ENCODE assay signal across 9 mouse cellular contexts in the genomic region with DNA sequence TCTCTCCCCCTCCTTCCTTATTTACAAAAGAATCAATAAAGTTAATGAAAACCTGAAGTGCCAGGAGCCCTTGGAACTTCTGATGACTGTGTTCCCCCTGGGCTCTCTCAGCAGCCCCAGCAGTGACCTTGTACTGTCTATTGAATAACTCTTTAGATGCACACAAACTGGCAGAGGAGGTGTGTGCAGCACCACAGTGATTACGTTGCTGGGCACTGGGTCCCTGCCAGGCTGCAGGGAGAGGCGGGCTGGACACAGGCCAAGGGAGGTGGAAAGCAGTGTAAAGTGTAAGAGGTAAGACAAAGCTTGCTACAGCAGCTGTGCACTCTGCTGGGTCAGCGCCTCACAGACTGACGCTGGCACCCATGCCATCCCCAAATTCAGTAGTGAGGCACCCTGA.
DNase-seq lines count a peak whose midpoint lies in the region; ATAC-seq lines count a peak whose summit lies in the region.
"Had no signal": no experiment of that assay in that cellular context is flagged by ENCODE, and none has a peak within 500 bp of the region (broad histone marks: within the 10 kb centered on the region; RNA-seq: fewer than 3 reads in every experiment).

No protein-coding gene starts in this region.

- no peak overlapping the region for H3K4me3 ChIP-seq in kidney, embryonic 15.5 days (replicated peaks)
- no peak overlapping the region for H3K4me3 ChIP-seq in limb, embryonic 10.5 days
- H3K4me3 ChIP-seq: heart, adult 2 months; liver, embryonic 13.5 days had no signal

- H3K4me1 ChIP-seq in kidney, embryonic 15.5 days: peaks cover 13% of the 10 kb centered on the region; the same call in 1 of the 2 replicates
- peaks cover 19% of the 10 kb centered on the region for H3K4me1 ChIP-seq in limb, embryonic 10.5 days

- DNase-seq in kidney, adult 18-20 months: peak; percentile 56
- peak; percentile 20 for DNase-seq in Muller cell, postnatal 12 days (ENCODE audit: inconsistent ontology term)
- peak; percentile 55 for DNase-seq in brain, adult 2 months (ENCODE audit: low read depth, low spot score)
- peak; percentile 61 to 71 for DNase-seq in kidney, postnatal 4 days
- DNase-seq in limb, embryonic 10.5 days (ENCODE audit: low spot score): no peak
- DNase-seq in embryo, embryonic 10.5 days (ENCODE audit: low spot score): no peak
- DNase-seq: liver, embryonic 13.5 days had no signal

- H3K36me3 ChIP-seq in kidney, embryonic 15.5 days: no peaks in the 10 kb centered on the region
- H3K36me3 ChIP-seq in limb, embryonic 10.5 days: peaks cover 9% of the 10 kb centered on the region
- H3K36me3 ChIP-seq: liver, embryonic 13.5 days had no signal

- H3K27me3 ChIP-seq in kidney, embryonic 15.5 days: no peaks in the 10 kb centered on the region
- no peaks in the 10 kb centered on the region for H3K27me3 ChIP-seq in limb, embryonic 10.5 days (ENCODE audit: low read depth, poor library complexity, severe bottlenecking)
- H3K27me3 ChIP-seq: liver, embryonic 13.5 days had no signal

- no peak overlapping the region for H3K9ac ChIP-seq in kidney, embryonic 15.5 days
- H3K9ac ChIP-seq: liver, embryonic 13.5 days had no signal

- no peaks in the 10 kb centered on the region for H3K9me3 ChIP-seq in kidney, embryonic 15.5 days (replicated peaks)
- H3K9me3 ChIP-seq in limb, embryonic 10.5 days (replicated peaks): no peaks in the 10 kb centered on the region
- H3K9me3 ChIP-seq: liver, embryonic 13.5 days had no signal

- WGBS in kidney, embryonic 15.5 days: 69% methylated on average over 4 of the region's 4 CpGs
- WGBS in limb, embryonic 10.5 days: 84% methylated on average over 4 of the region's 4 CpGs

- no peak for ATAC-seq in kidney, embryonic 15.5 days (replicated peaks; ENCODE audit: low FRiP score)

- H3K27ac ChIP-seq in kidney, embryonic 15.5 days: no peak overlapping the region
- no peak overlapping the region for H3K27ac ChIP-seq in limb, embryonic 10.5 days
- H3K27ac ChIP-seq: heart, adult 2 months; liver, embryonic 13.5 days had no signal

- H3K4me2 ChIP-seq in kidney, embryonic 15.5 days: no peak overlapping the region
- H3K4me2 ChIP-seq: liver, embryonic 13.5 days had no signal

Comparison
In these comparisons a context has a peak if more than half of its experiments do, and no peak if none do; other contexts are left out.
1. DNase-seq: peak in kidney, adult 18-20 months (single experiment), Muller cell, postnatal 12 days (single experiment), brain, adult 2 months (single experiment) and kidney, postnatal 4 days (2 of 2); none in limb, embryonic 10.5 days (single experiment) and embryo, embryonic 10.5 days (single experiment).